Mouse (Mus musculus) midbrain, postnatal 0 days (tissue): Measurements from ENCODE around the gene Grin3b. TPM values are rescaled to one million over a fixed set of nuclear protein-coding genes. Genes with fewer than 3 reads are reported as not detected.

Source experiments
- ATAC-seq: fragments of 200-750 bp; cut with Nextera tagmentation; 2 replicates; pipeline ENCODE4 v1.8.0; 2017; ENCODE audit warnings: moderate number of reproducible peaks, mild to moderate bottlenecking, moderate TSS enrichment, moderate library complexity; ENCODE audit not compliant: low FRiP score
- DNase-seq: peaks from one replicate; pipeline ENCODE4 v3.0.0-alpha.2; 2015; ENCODE audit warnings: low spot score
- H3K27ac ChIP-seq: fragments of 300-500 bp; sonication (generic); 2 replicates; pipeline ENCODE4 v1.5.1; 2014; ENCODE audit warnings: low read depth, mild to moderate bottlenecking, low read length, mixed read lengths
- H3K27me3 ChIP-seq: fragments of 300-500 bp; sonication (generic); 2 replicates; pipeline ENCODE4 v1.6.1; 2014; ENCODE audit warnings: low read length, control low read depth, mixed read lengths; ENCODE audit not compliant: insufficient read depth
- H3K36me3 ChIP-seq: fragments of 300-500 bp; sonication (generic); 2 replicates; pipeline ENCODE4 v1.6.1; 2014; ENCODE audit warnings: low read length, control low read depth, mixed read lengths; ENCODE audit not compliant: insufficient read depth
- H3K4me1 ChIP-seq: fragments of 300-500 bp; sonication (generic); 2 replicates; pipeline ENCODE4 v1.6.1; 2014; ENCODE audit warnings: mild to moderate bottlenecking, control low read depth, antibody characterized with exemption, low read length, mixed read lengths; ENCODE audit not compliant: insufficient read depth
- H3K4me2 ChIP-seq: fragments of 300-500 bp; sonication (generic); 2 replicates; pipeline ENCODE4 v1.6.1; 2014; ENCODE audit warnings: low read depth, mild to moderate bottlenecking, low read length, mixed read lengths; ENCODE audit not compliant: poor library complexity, severe bottlenecking
- H3K4me3 ChIP-seq: fragments of 300-500 bp; sonication (generic); 2 replicates; pipeline ENCODE4 v1.5.1; 2014; ENCODE audit warnings: low read depth, mild to moderate bottlenecking, low read length, moderate library complexity
- H3K9ac ChIP-seq: fragments of 300-500 bp; sonication (generic); replicated peaks from 2 replicates; pipeline ENCODE4 v1.6.1; 2014; ENCODE audit warnings: mild to moderate bottlenecking, low read length, moderate library complexity, mixed read lengths; ENCODE audit not compliant: poor library complexity, severe bottlenecking
- H3K9me3 ChIP-seq: fragments of 300-500 bp; sonication (generic); 2 replicates; pipeline ENCODE4 v1.6.1; 2016; ENCODE audit warnings: low read length, control low read depth
- CTCF ChIP-seq: IDR thresholded peaks from 2 replicates; pipeline ENCODE4 v1.5.1; 2016; ENCODE audit warnings: antibody characterized with exemption, mild to moderate bottlenecking
- WGBS: fragments of 180-500 bp; shearing (Covaris S2); extraction: QIAGEN DNeasy Blood & Tissue Kit; methylation state at CpG from one replicate; pipeline ENCODE4 v1.1.7; 2014; 5-methylcytosine and 5-hydroxymethylcytosine counted together
- polyA plus RNA-seq: library from polyadenylated mRNA; unstranded; fragments of >200 nt; fragmentation: Nextera tagmentation; extraction: Ambion mirVana; gene quantifications from 2 replicates; pipeline ENCODE4 v1.2.1, GENCODE M21; 2015
- total RNA-seq: library from RNA; depleted of rRNA; stranded (reverse); fragments of >200 nt; gene quantifications from 2 replicates; pipeline ENCODE4 v1.2.3, GENCODE M21; 2014; rRNA removed

Grin3b gene
- total and polyA plus RNA-seq, 2 experiments from 2014 or later = 0.21 to 2.2 TPM

GRCm38 (mm10) chr10:80025889-80026288 lies 55.4 kb downstream of the Grin3b start:
- Histone ChIP-seq H3K9ac (no peak overlapping the region), H3K27me3 (no peaks in the 10 kb centered on the region), H3K4me3 (no peak overlapping the region), H3K9me3 (no peaks in the 10 kb centered on the region), H3K27ac (no peak overlapping the region), H3K36me3 (no peaks in the 10 kb centered on the region), H3K4me2 (no peak overlapping the region), H3K4me1 (no peaks in the 10 kb centered on the region)
- TF ChIP-seq CTCF = no peak
- ATAC-seq (no peak; the same call in 1 of the 2 replicates), DNase-seq (no peak)
- WGBS = 68% methylated on average over 12 of the region's 12 CpGs

Other genes with a start within 250 kb of the Grin3b start
Only the 30 nearest of the 32 such genes appear.
- 79.6 and 107 TPM in 2 replicates for gene Rnf126, start 203.8 kb upstream of the Grin3b start, total RNA-seq
- 121 and 134 TPM in 2 replicates for gene Rnf126, start 203.8 kb upstream of the Grin3b start, polyA plus RNA-seq
- 3.3 and 3.4 TPM in 2 replicates for gene Fstl3, start 193.4 kb upstream of the Grin3b start, total RNA-seq
- 3.0 and 3.9 TPM in 2 replicates for gene Fstl3, start 193.4 kb upstream of the Grin3b start, polyA plus RNA-seq
- gene Prss57, start 179.8 kb upstream of the Grin3b start, total RNA-seq = 1.1 TPM in 1 of 2 replicates, not detected in the other
- 0.09 and 0.25 TPM in 2 replicates for gene Prss57, start 179.8 kb upstream of the Grin3b start, polyA plus RNA-seq
- gene Palm, start 177.1 kb upstream of the Grin3b start, total RNA-seq = 161 and 165 TPM in 2 replicates
- gene Palm, start 177.1 kb upstream of the Grin3b start, polyA plus RNA-seq = 302 and 308 TPM in 2 replicates
- 0.24 TPM in 1 of 2 replicates, not detected in the other for gene Misp, start 149.7 kb upstream of the Grin3b start, total RNA-seq
- gene Misp, start 149.7 kb upstream of the Grin3b start, polyA plus RNA-seq = 0.18 and 0.27 TPM in 2 replicates
- gene Ptbp1, start 116.3 kb upstream of the Grin3b start, total RNA-seq = 114 and 119 TPM in 2 replicates
- 46.2 and 49.7 TPM in 2 replicates for gene Ptbp1, start 116.3 kb upstream of the Grin3b start, polyA plus RNA-seq
- gene Prtn3, start 96.2 kb upstream of the Grin3b start, total RNA-seq = 5.9 and 7.5 TPM in 2 replicates
- gene Prtn3, start 96.2 kb upstream of the Grin3b start, polyA plus RNA-seq = 11.7 and 14.6 TPM in 2 replicates
- 494 and 539 TPM in 2 replicates for gene Plppr3, start 96.1 kb upstream of the Grin3b start, total RNA-seq
- 350 and 358 TPM in 2 replicates for gene Plppr3, start 96.1 kb upstream of the Grin3b start, polyA plus RNA-seq
- gene Elane, start 84.5 kb upstream of the Grin3b start, total RNA-seq = not detected in 2 replicates
- gene Elane, start 84.5 kb upstream of the Grin3b start, polyA plus RNA-seq = not detected in 2 replicates
- not detected in 2 replicates for gene Cfd, start 79.9 kb upstream of the Grin3b start, total RNA-seq
- gene Cfd, start 79.9 kb upstream of the Grin3b start, polyA plus RNA-seq = not detected in 2 replicates
- 75.9 and 79.6 TPM in 2 replicates for gene Med16, start 61.8 kb upstream of the Grin3b start, total RNA-seq
- 54.9 and 55.3 TPM in 2 replicates for gene Med16, start 61.8 kb upstream of the Grin3b start, polyA plus RNA-seq
- gene Gm26602, start 59.9 kb upstream of the Grin3b start, total RNA-seq = not detected in 2 replicates
- 7.4 and 17.3 TPM in 2 replicates for gene Gm26602, start 59.9 kb upstream of the Grin3b start, polyA plus RNA-seq
- 6.1 and 9.6 TPM in 2 replicates for gene Kiss1r, start 53.7 kb upstream of the Grin3b start, total RNA-seq
- gene Kiss1r, start 53.7 kb upstream of the Grin3b start, polyA plus RNA-seq = 4.4 and 5.5 TPM in 2 replicates
- 108 and 118 TPM in 2 replicates for gene R3hdm4, start 49.5 kb upstream of the Grin3b start, total RNA-seq
- 301 and 323 TPM in 2 replicates for gene R3hdm4, start 49.5 kb upstream of the Grin3b start, polyA plus RNA-seq
- gene Arid3a, start 43.7 kb upstream of the Grin3b start, total RNA-seq = 9.0 and 9.5 TPM in 2 replicates
- gene Arid3a, start 43.7 kb upstream of the Grin3b start, polyA plus RNA-seq = 3.1 and 3.3 TPM in 2 replicates
- gene Wdr18, start 10.6 kb upstream of the Grin3b start, total RNA-seq = 72.6 and 87.6 TPM in 2 replicates
- gene Wdr18, start 10.6 kb upstream of the Grin3b start, polyA plus RNA-seq = 102 and 116 TPM in 2 replicates
- 134 and 172 TPM in 2 replicates for gene Tmem259, start 13.6 kb downstream of the Grin3b start, total RNA-seq
- 26.2 and 29.3 TPM in 2 replicates for gene Tmem259, start 13.6 kb downstream of the Grin3b start, polyA plus RNA-seq
- gene Cnn2, start 17.9 kb downstream of the Grin3b start, total RNA-seq = 14.8 and 19.5 TPM in 2 replicates
- gene Cnn2, start 17.9 kb downstream of the Grin3b start, polyA plus RNA-seq = 12.6 and 12.8 TPM in 2 replicates
- 9.3 TPM in 2 replicates for gene Abca7, start 25.8 kb downstream of the Grin3b start, total RNA-seq
- gene Abca7, start 25.8 kb downstream of the Grin3b start, polyA plus RNA-seq = 1.7 and 1.9 TPM in 2 replicates
- 1.7 and 2.4 TPM in 2 replicates for gene Arhgap45, start 45.9 kb downstream of the Grin3b start, total RNA-seq
- gene Arhgap45, start 45.9 kb downstream of the Grin3b start, polyA plus RNA-seq = 1.2 and 1.6 TPM in 2 replicates
- 66.4 and 76.0 TPM in 2 replicates for gene Polr2e, start 69.1 kb downstream of the Grin3b start, total RNA-seq
- 126 and 135 TPM in 2 replicates for gene Polr2e, start 69.1 kb downstream of the Grin3b start, polyA plus RNA-seq
- gene Gpx4, start 76.5 kb downstream of the Grin3b start, total RNA-seq = 350 TPM in 2 replicates
- 635 and 741 TPM in 2 replicates for gene Gpx4, start 76.5 kb downstream of the Grin3b start, polyA plus RNA-seq
- 24.3 TPM in 2 replicates for gene Sbno2, start 134.9 kb downstream of the Grin3b start, total RNA-seq
- gene Sbno2, start 134.9 kb downstream of the Grin3b start, polyA plus RNA-seq = 7.6 TPM in 2 replicates
- 84.0 and 97.3 TPM in 2 replicates for gene Stk11, start 145.1 kb downstream of the Grin3b start, total RNA-seq
- 12.3 and 12.4 TPM in 2 replicates for gene Stk11, start 145.1 kb downstream of the Grin3b start, polyA plus RNA-seq
- 231 and 259 TPM in 2 replicates for gene Atp5d, start 167.9 kb downstream of the Grin3b start, total RNA-seq
- 607 and 661 TPM in 2 replicates for gene Atp5d, start 167.9 kb downstream of the Grin3b start, polyA plus RNA-seq
- gene Cbarp, start 170.1 kb downstream of the Grin3b start, total RNA-seq = 273 and 276 TPM in 2 replicates
- gene Cbarp, start 170.1 kb downstream of the Grin3b start, polyA plus RNA-seq = 120 and 121 TPM in 2 replicates
- gene Midn, start 177.6 kb downstream of the Grin3b start, total RNA-seq = 114 and 143 TPM in 2 replicates
- gene Midn, start 177.6 kb downstream of the Grin3b start, polyA plus RNA-seq = 16.3 and 17.2 TPM in 2 replicates
- 315 and 337 TPM in 2 replicates for gene Cirbp, start 195.3 kb downstream of the Grin3b start, total RNA-seq
- 760 and 829 TPM in 2 replicates for gene Cirbp, start 195.3 kb downstream of the Grin3b start, polyA plus RNA-seq
- 2.3 and 2.8 TPM in 2 replicates for gene 1600002K03Rik, start 202.2 kb downstream of the Grin3b start, total RNA-seq
- gene 1600002K03Rik, start 202.2 kb downstream of the Grin3b start, polyA plus RNA-seq = 4.1 and 5.3 TPM in 2 replicates
- 45.1 and 51.1 TPM in 2 replicates for gene Efna2, start 208.8 kb downstream of the Grin3b start, total RNA-seq
- gene Efna2, start 208.8 kb downstream of the Grin3b start, polyA plus RNA-seq = 52.1 and 58.4 TPM in 2 replicates